Mouse (Mus musculus): ENCODE results near the gene Ntn3. TPM values are rescaled to one million over a fixed set of nuclear protein-coding genes. Genes with fewer than 3 reads are reported as not detected.

Ntn3 gene
- total and polyA plus RNA-seq, 3 experiments = 0.97 to 1.1 (median 1.0) TPM

- Histone ChIP-seq H3K27me3 (ENCODE audit: control insufficient read depth, insufficient read depth, low read length) (no peaks in the 10 kb centered on the region), H3K4me3 (no peak overlapping the region), H3K79me2 (replicated peaks; ENCODE audit: control insufficient read depth, insufficient read depth, low read length) (no peaks in the 10 kb centered on the region), H3K4me1 (ENCODE audit: control insufficient read depth, insufficient read depth, low read length) (peaks cover 2% of the 10 kb centered on the region), H3K27ac (no peak overlapping the region), H3K36me3 (ENCODE audit: control insufficient read depth, insufficient read depth, low read length) (no peaks in the 10 kb centered on the region), H3K9ac (ENCODE audit: low read depth, low read length) (no peak overlapping the region)
- intact Hi-C loops (cut with DNase I) = no loop called here
- 88% methylated on average over 9 of the region's 9 CpGs for WGBS
- TF ChIP-seq EP300 (IDR thresholded peaks at IDR 0.05; ENCODE audit: insufficient read depth, low read depth, low read length) (no peak), CTCF (IDR thresholded peaks at IDR 0.05) (no peak), POLR2A (IDR thresholded peaks at IDR 0.05; ENCODE audit: insufficient read depth, low read depth, low read length) (no peak)
- DNase-seq = no peak
These were observed 53.6 kb downstream of the Ntn3 start for GRCm38 (mm10) chr17:24155742-24156141.

GRCm38 (mm10) chr17:24154463-24154862, 54.9 kb downstream of the Ntn3 start:
- no peak overlapping the region for H3K9ac ChIP-seq (ENCODE audit: low read depth, low read length)
- H3K79me2 ChIP-seq (replicated peaks; ENCODE audit: control insufficient read depth, insufficient read depth, low read length) = no peaks in the 10 kb centered on the region
- peaks cover 2% of the 10 kb centered on the region for H3K4me1 ChIP-seq (ENCODE audit: control insufficient read depth, insufficient read depth, low read length)
- H3K36me3 ChIP-seq (ENCODE audit: control insufficient read depth, insufficient read depth, low read length) = no peaks in the 10 kb centered on the region
- intact Hi-C loops (cut with DNase I) = no loop called here
- DNase-seq = no peak
- WGBS = 55% methylated on average over 3 of the region's 3 CpGs
- no peak overlapping the region for H3K27ac ChIP-seq
- no peaks in the 10 kb centered on the region for H3K27me3 ChIP-seq (ENCODE audit: control insufficient read depth, insufficient read depth, low read length)
- no peak overlapping the region for H3K4me3 ChIP-seq
- TF ChIP-seq POLR2A (IDR thresholded peaks at IDR 0.05; ENCODE audit: insufficient read depth, low read depth, low read length) (no peak), EP300 (IDR thresholded peaks at IDR 0.05; ENCODE audit: insufficient read depth, low read depth, low read length) (no peak), CTCF (IDR thresholded peaks at IDR 0.05) (no peak)

Small RNA genes within 50 kb of the gene (microRNA-seq; reads per million reads assigned to microRNA genes)
- gene Mir5134 = 7.3 to 9.3 reads per million in 2 experiments
- 0.77 to 1.1 reads per million in 2 experiments for gene Mir6965

Other genes with a start within 250 kb of the Ntn3 start
- gene Prss30, start 229.0 kb downstream of the Ntn3 start, total RNA-seq (2021) = not detected
- gene Prss30, start 229.0 kb downstream of the Ntn3 start, polyA plus RNA-seq (2012; rRNA removed) = 0.12 TPM in 2 replicates
- gene Prss22, start 211.4 kb downstream of the Ntn3 start, total RNA-seq (2021) = not detected
- gene Prss22, start 211.4 kb downstream of the Ntn3 start, polyA plus RNA-seq (2012; rRNA removed) = not detected in 2 replicates
- not detected for gene Prss27, start 171.4 kb downstream of the Ntn3 start, total RNA-seq (2021)
- gene Prss27, start 171.4 kb downstream of the Ntn3 start, polyA plus RNA-seq (2012; rRNA removed) = not detected in 2 replicates
- 1 to 10 TPM; 8.4 to 9.1 TPM for gene Kctd5, start 136.0 kb downstream of the Ntn3 start, total RNA-seq (2021)
- gene Kctd5, start 136.0 kb downstream of the Ntn3 start, polyA plus RNA-seq (2012; rRNA removed) = 9.8 and 12.8 TPM in 2 replicates
- gene Pdpk1, start 58.6 kb downstream of the Ntn3 start, total RNA-seq (2021) = 10 to 100 TPM; 42.5 to 49.1 TPM
- gene Pdpk1, start 58.6 kb downstream of the Ntn3 start, polyA plus RNA-seq (2012; rRNA removed) = 10.4 and 20.6 TPM in 2 replicates
- 10 to 100 TPM in 1 of 2 experiments, 1 to 10 TPM in 1; 9.0 to 10.2 TPM for gene Amdhd2, start 45.8 kb downstream of the Ntn3 start, total RNA-seq (2021)
- gene Amdhd2, start 45.8 kb downstream of the Ntn3 start, polyA plus RNA-seq (2012; rRNA removed) = 11.5 and 17.7 TPM in 2 replicates
- 100 to 1,000 TPM; 219 to 255 TPM for gene Atp6v0c, start 39.8 kb downstream of the Ntn3 start, total RNA-seq (2021)
- 732 and 788 TPM in 2 replicates for gene Atp6v0c, start 39.8 kb downstream of the Ntn3 start, polyA plus RNA-seq (2012; rRNA removed)
- gene Tbc1d24, start 4.0 kb downstream of the Ntn3 start, total RNA-seq (2021) = 10 to 100 TPM; 10.3 to 11.0 TPM
- 11.3 and 29.1 TPM in 2 replicates for gene Tbc1d24, start 4.0 kb downstream of the Ntn3 start, polyA plus RNA-seq (2012; rRNA removed)
- gene Tedc2, start 11.3 kb upstream of the Ntn3 start, total RNA-seq (2021) = 1 to 10 TPM; 2.0 TPM
- 3.8 and 5.2 TPM in 2 replicates for gene Tedc2, start 11.3 kb upstream of the Ntn3 start, polyA plus RNA-seq (2012; rRNA removed)
- gene Ccnf, start 42.0 kb upstream of the Ntn3 start, total RNA-seq (2021) = under 1 TPM; 0.57 to 0.59 TPM
- 0.44 and 0.49 TPM in 2 replicates for gene Ccnf, start 42.0 kb upstream of the Ntn3 start, polyA plus RNA-seq (2012; rRNA removed)
- gene Abca17, start 141.5 kb upstream of the Ntn3 start, total RNA-seq (2021) = not detected
- not detected in 2 replicates for gene Abca17, start 141.5 kb upstream of the Ntn3 start, polyA plus RNA-seq (2012; rRNA removed)
- 10 to 100 TPM; 12.1 to 12.6 TPM for gene Abca3, start 142.4 kb upstream of the Ntn3 start, total RNA-seq (2021)
- 13.4 and 15.7 TPM in 2 replicates for gene Abca3, start 142.4 kb upstream of the Ntn3 start, polyA plus RNA-seq (2012; rRNA removed)
- 10 to 100 TPM; 60.0 to 62.7 TPM for gene Rnps1, start 205.0 kb upstream of the Ntn3 start, total RNA-seq (2021)
- 83.0 and 107 TPM in 2 replicates for gene Rnps1, start 205.0 kb upstream of the Ntn3 start, polyA plus RNA-seq (2012; rRNA removed)
- 100 to 1,000 TPM; 421 to 487 TPM for gene Eci1, start 217.1 kb upstream of the Ntn3 start, total RNA-seq (2021)
- gene Eci1, start 217.1 kb upstream of the Ntn3 start, polyA plus RNA-seq (2012; rRNA removed) = 414 and 486 TPM in 2 replicates
- gene Dnase1l2, start 233.6 kb upstream of the Ntn3 start, total RNA-seq (2021) = 1 to 10 TPM in 1 of 2 experiments, under 1 TPM in 1; 0.65 to 1.5 TPM
- 5.2 and 7.2 TPM in 2 replicates for gene Dnase1l2, start 233.6 kb upstream of the Ntn3 start, polyA plus RNA-seq (2012; rRNA removed)